Mouse (Mus musculus): ENCODE data around the gene P2ry12. TPM values are rescaled to one million over a fixed set of nuclear protein-coding genes. Genes with fewer than 3 reads are reported as not detected.
A peak's percentile ranks its signal among the peaks of the same experiment; 100 is the strongest.

Gene P2ry12
- polyA plus RNA-seq, 1 experiment from 2014 or later: 2.5 TPM

- no peaks in the 10 kb centered on the region for H3K4me1 ChIP-seq
- H3K36me3 ChIP-seq: no peaks in the 10 kb centered on the region
- no peak for ATAC-seq (ENCODE audit: insufficient number of reproducible peaks, low FRiP score, low TSS enrichment, low read depth)
- no peak overlapping the region; the same call in 1 of the 2 replicates for H3K27ac ChIP-seq
- no peak overlapping the region for H3K4me2 ChIP-seq
- H3K4me3 ChIP-seq: no peak overlapping the region
- H3K9ac ChIP-seq: no peak overlapping the region
- H3K27me3 ChIP-seq: no peaks in the 10 kb centered on the region
- no peaks in the 10 kb centered on the region for H3K9me3 ChIP-seq
- 55% methylated on average over 10 of the region's 10 CpGs for WGBS
These were observed 33.7 kb downstream of the P2ry12 start for GRCm38 (mm10) chr3:59228730-59229551.

GRCm38 (mm10) chr3:59227696-59228095, 35.0 kb downstream of the P2ry12 start:
- ATAC-seq (ENCODE audit: insufficient number of reproducible peaks, low FRiP score, low TSS enrichment, low read depth): no peak
- H3K4me2 ChIP-seq: no peak overlapping the region
- no peak overlapping the region for H3K4me3 ChIP-seq
- no peaks in the 10 kb centered on the region for H3K27me3 ChIP-seq
- H3K9me3 ChIP-seq: no peaks in the 10 kb centered on the region
- H3K4me1 ChIP-seq: no peaks in the 10 kb centered on the region
- no peaks in the 10 kb centered on the region for H3K36me3 ChIP-seq
- H3K27ac ChIP-seq: no peak overlapping the region
- 97% methylated on average over 9 of the region's 9 CpGs for WGBS
- no peak overlapping the region for H3K9ac ChIP-seq

- H3K4me3 ChIP-seq: no peak overlapping the region
- no peaks in the 10 kb centered on the region for H3K9me3 ChIP-seq
- no peaks in the 10 kb centered on the region for H3K27me3 ChIP-seq
- no peak overlapping the region for H3K27ac ChIP-seq
- ATAC-seq (ENCODE audit: insufficient number of reproducible peaks, low FRiP score, low TSS enrichment, low read depth): no peak
- no peak overlapping the region for H3K9ac ChIP-seq
- H3K36me3 ChIP-seq: no peaks in the 10 kb centered on the region
- no peaks in the 10 kb centered on the region for H3K4me1 ChIP-seq
- no peak overlapping the region for H3K4me2 ChIP-seq
These were observed 37.3 kb downstream of the P2ry12 start for GRCm38 (mm10) chr3:59225411-59225810.

- H3K9ac ChIP-seq: no peak overlapping the region
- no peak overlapping the region for H3K4me2 ChIP-seq
- H3K36me3 ChIP-seq: no peaks in the 10 kb centered on the region
- ATAC-seq (ENCODE audit: insufficient number of reproducible peaks, low FRiP score, low TSS enrichment, low read depth): no peak
- H3K27me3 ChIP-seq: no peaks in the 10 kb centered on the region
- H3K27ac ChIP-seq: no peak overlapping the region
- no peak overlapping the region for H3K4me3 ChIP-seq
- H3K4me1 ChIP-seq: no peaks in the 10 kb centered on the region
- H3K9me3 ChIP-seq: no peaks in the 10 kb centered on the region
- WGBS: 89% methylated on average over 2 of the region's 2 CpGs
These were observed 40.4 kb downstream of the P2ry12 start for GRCm38 (mm10) chr3:59222303-59222702.

- Histone ChIP-seq H3K9ac (no peak overlapping the region), H3K27ac (no peak overlapping the region), H3K9me3 (no peaks in the 10 kb centered on the region), H3K36me3 (no peaks in the 10 kb centered on the region), H3K27me3 (no peaks in the 10 kb centered on the region), H3K4me1 (no peaks in the 10 kb centered on the region), H3K4me3 (no peak overlapping the region), H3K4me2 (no peak overlapping the region)
- ATAC-seq (ENCODE audit: insufficient number of reproducible peaks, low FRiP score, low TSS enrichment, low read depth): no peak
- 75% methylated on average over 2 of the region's 2 CpGs for WGBS
These were observed 43.3 kb downstream of the P2ry12 start for GRCm38 (mm10) chr3:59219326-59219725.

- no peak overlapping the region for H3K4me2 ChIP-seq
- H3K4me1 ChIP-seq: no peaks in the 10 kb centered on the region
- no peak for ATAC-seq (ENCODE audit: insufficient number of reproducible peaks, low FRiP score, low TSS enrichment, low read depth)
- no peaks in the 10 kb centered on the region for H3K27me3 ChIP-seq
- H3K4me3 ChIP-seq: no peak overlapping the region
- 88% methylated on average over 10 of the region's 10 CpGs for WGBS
- H3K27ac ChIP-seq: no peak overlapping the region
- no peak overlapping the region for H3K9ac ChIP-seq
- H3K36me3 ChIP-seq: no peaks in the 10 kb centered on the region
- no peaks in the 10 kb centered on the region for H3K9me3 ChIP-seq
These were observed 45.5 kb downstream of the P2ry12 start for GRCm38 (mm10) chr3:59217211-59217610.

- Histone ChIP-seq H3K4me3 (no peak overlapping the region), H3K9ac (no peak overlapping the region), H3K27me3 (no peaks in the 10 kb centered on the region), H3K4me1 (peaks cover 5% of the 10 kb centered on the region), H3K36me3 (no peaks in the 10 kb centered on the region), H3K27ac (no peak overlapping the region), H3K4me2 (no peak overlapping the region), H3K9me3 (no peaks in the 10 kb centered on the region)
- ATAC-seq (ENCODE audit: insufficient number of reproducible peaks, low FRiP score, low TSS enrichment, low read depth): no peak
These were observed 50.3 kb downstream of the P2ry12 start for GRCm38 (mm10) chr3:59212404-59212803.

- no peak overlapping the region for H3K4me2 ChIP-seq
- no peak for ATAC-seq (ENCODE audit: insufficient number of reproducible peaks, low FRiP score, low TSS enrichment, low read depth)
- no peaks in the 10 kb centered on the region for H3K36me3 ChIP-seq
- H3K9me3 ChIP-seq: no peaks in the 10 kb centered on the region
- no peaks in the 10 kb centered on the region for H3K27me3 ChIP-seq
- H3K27ac ChIP-seq: no peak overlapping the region
- H3K4me3 ChIP-seq: no peak overlapping the region
- peaks cover 5% of the 10 kb centered on the region for H3K4me1 ChIP-seq
- H3K9ac ChIP-seq: no peak overlapping the region
- WGBS: 74% methylated on average over 8 of the region's 8 CpGs
These were observed 50.9 kb downstream of the P2ry12 start for GRCm38 (mm10) chr3:59211784-59212183.

GRCm38 (mm10) chr3:59210727-59211126, 51.9 kb downstream of the P2ry12 start, which contains the start of gene P2ry13:
Gene P2ry13 (minus strand): TSS chr3:59210882.
- H3K9ac ChIP-seq: no peak within 1 kb of the TSS
- no peak for ATAC-seq (ENCODE audit: insufficient number of reproducible peaks, low FRiP score, low TSS enrichment, low read depth)
- no peak within 1 kb of the TSS for H3K27ac ChIP-seq
- 74% methylated on average over 6 of the region's 6 CpGs for WGBS
- no peaks in the 10 kb centered on the region for H3K9me3 ChIP-seq
- H3K4me1 ChIP-seq: peaks cover 5% of the 10 kb centered on the region
- H3K36me3 ChIP-seq: no peaks in the 10 kb centered on the region
- H3K27me3 ChIP-seq: no peaks in the 10 kb centered on the region
- H3K4me3 ChIP-seq: no peak within 1 kb of the TSS
- H3K4me2 ChIP-seq: no peak within 1 kb of the TSS

GRCm38 (mm10) chr3:59210089-59210488, 52.6 kb downstream of the P2ry12 start:
- H3K36me3 ChIP-seq: no peaks in the 10 kb centered on the region
- H3K4me2 ChIP-seq: no peak overlapping the region
- WGBS: 76% methylated on average over 8 of the region's 8 CpGs
- H3K27ac ChIP-seq: no peak overlapping the region
- no peak for ATAC-seq (ENCODE audit: insufficient number of reproducible peaks, low FRiP score, low TSS enrichment, low read depth)
- no peaks in the 10 kb centered on the region for H3K27me3 ChIP-seq
- no peaks in the 10 kb centered on the region for H3K9me3 ChIP-seq
- no peak overlapping the region for H3K9ac ChIP-seq
- H3K4me1 ChIP-seq: peaks cover 5% of the 10 kb centered on the region
- no peak overlapping the region for H3K4me3 ChIP-seq

- Histone ChIP-seq H3K9me3 (no peaks in the 10 kb centered on the region), H3K36me3 (no peaks in the 10 kb centered on the region), H3K27ac (0 out of 2 replicates have a peak overlapping the region, but pooled peaks have one; percentile 18), H3K4me1 (peaks cover 5% of the 10 kb centered on the region), H3K9ac (no peak overlapping the region), H3K4me3 (no peak overlapping the region), H3K27me3 (no peaks in the 10 kb centered on the region), H3K4me2 (no peak overlapping the region)
- ATAC-seq (ENCODE audit: insufficient number of reproducible peaks, low FRiP score, low TSS enrichment, low read depth): no peak
- 59% methylated on average over 4 of the region's 4 CpGs for WGBS
These were observed 53.8 kb downstream of the P2ry12 start for GRCm38 (mm10) chr3:59208650-59209548.

- no peak for ATAC-seq (ENCODE audit: insufficient number of reproducible peaks, low FRiP score, low TSS enrichment, low read depth)
- H3K4me3 ChIP-seq: no peak overlapping the region
- H3K9ac ChIP-seq: no peak overlapping the region
- no peaks in the 10 kb centered on the region for H3K36me3 ChIP-seq
- H3K27me3 ChIP-seq: no peaks in the 10 kb centered on the region
- WGBS: 72% methylated on average over 4 of the region's 4 CpGs
- peaks cover 5% of the 10 kb centered on the region for H3K4me1 ChIP-seq
- no peak overlapping the region for H3K4me2 ChIP-seq
- no peak overlapping the region for H3K27ac ChIP-seq
- no peaks in the 10 kb centered on the region for H3K9me3 ChIP-seq
These were observed 56.7 kb downstream of the P2ry12 start for GRCm38 (mm10) chr3:59205941-59206340.
